Mouse (Mus musculus) hindbrain, embryonic 13.5 days (tissue): ENCODE data around the gene AC131692.1. TPM values are rescaled to one million over a fixed set of nuclear protein-coding genes. Genes with fewer than 3 reads are reported as not detected.

Source experiments
- ATAC-seq: fragments of 200-750 bp; cut with Nextera tagmentation; 2 replicates; pipeline ENCODE4 v1.8.0; 2017; ENCODE audit warnings: moderate TSS enrichment; ENCODE audit not compliant: low FRiP score
- H3K27ac ChIP-seq: fragments of 300-500 bp; sonication (generic); 2 replicates; pipeline ENCODE4 v1.5.1; 2015; ENCODE audit warnings: inconsistent platforms, mild to moderate bottlenecking, moderate library complexity
- H3K27me3 ChIP-seq: fragments of 300-500 bp; sonication (generic); 2 replicates; pipeline ENCODE4 v1.6.1; 2015; ENCODE audit warnings: mild to moderate bottlenecking, inconsistent platforms
- H3K36me3 ChIP-seq: fragments of 300-500 bp; sonication (generic); 2 replicates; pipeline ENCODE4 v1.6.1; 2015; ENCODE audit warnings: mild to moderate bottlenecking, inconsistent platforms
- H3K4me1 ChIP-seq: fragments of 300-500 bp; sonication (generic); replicated peaks from 2 replicates; pipeline ENCODE4 v1.6.1; 2015; ENCODE audit warnings: inconsistent platforms
- H3K4me2 ChIP-seq: fragments of 300-500 bp; sonication (generic); 2 replicates; pipeline ENCODE4 v1.6.1; 2015; ENCODE audit warnings: inconsistent platforms, mild to moderate bottlenecking, moderate library complexity
- H3K4me3 ChIP-seq: fragments of 300-500 bp; sonication (generic); 2 replicates; pipeline ENCODE4 v1.5.1; 2015; ENCODE audit warnings: mild to moderate bottlenecking, inconsistent platforms
- H3K9ac ChIP-seq: fragments of 300-500 bp; sonication (generic); 2 replicates; pipeline ENCODE4 v1.6.1; 2015; ENCODE audit warnings: mild to moderate bottlenecking, inconsistent platforms
- H3K9me3 ChIP-seq: fragments of 300-500 bp; sonication (generic); 2 replicates; pipeline ENCODE4 v1.6.1; 2016; ENCODE audit warnings: inconsistent platforms
- WGBS: fragments of 180-500 bp; shearing (Covaris S2); methylation state at CpG from one replicate; pipeline ENCODE4 v1.1.7; 2015; 5-methylcytosine and 5-hydroxymethylcytosine counted together
- polyA plus RNA-seq: library from polyadenylated mRNA; unstranded; fragments of >200 nt; fragmentation: Nextera tagmentation; extraction: Ambion mirVana; gene quantifications from 2 replicates; pipeline ENCODE4 v1.2.1, GENCODE M21; 2015

The AC131692.1 gene
- not detected in 2 replicates for polyA plus RNA-seq

DNA sequence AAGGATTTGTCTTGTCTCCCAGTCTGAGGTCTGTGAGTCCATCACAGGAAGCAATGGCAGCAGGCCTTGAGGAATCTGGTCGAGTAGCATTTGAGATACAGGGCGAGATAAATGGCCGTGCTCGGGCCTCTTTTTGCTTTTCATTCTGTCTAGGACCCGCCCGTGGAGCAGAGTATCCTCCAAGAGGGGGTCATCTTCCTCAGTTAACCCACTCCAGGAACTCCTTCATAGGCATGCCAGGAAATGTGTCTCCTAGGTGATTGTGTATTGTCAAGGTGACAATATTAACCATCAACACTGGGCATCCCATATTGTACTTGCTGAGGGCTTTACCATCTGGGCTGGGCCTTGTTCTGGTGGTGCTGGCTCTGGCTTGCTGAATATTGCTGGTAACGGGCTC, at the start of gene AC131692.1:
Gene AC131692.1, plus strand, starts transcription at position 301 of the 400 bp plus-strand sequence.
- Histone ChIP-seq H3K36me3 (peaks cover 3% of the 10 kb centered on the region), H3K27ac (no peak within 1 kb of the TSS), H3K9ac (peak within 1 kb of the TSS; percentile 24; the same call in 1 of the 2 replicates), H3K4me1 (no peaks in the 10 kb centered on the region), H3K27me3 (no peaks in the 10 kb centered on the region), H3K4me2 (no peak within 1 kb of the TSS), H3K4me3 (no peak within 1 kb of the TSS), H3K9me3 (no peaks in the 10 kb centered on the region)
- 91% methylated on average over 7 of the region's 7 CpGs for WGBS
- ATAC-seq: no peak

DNA sequence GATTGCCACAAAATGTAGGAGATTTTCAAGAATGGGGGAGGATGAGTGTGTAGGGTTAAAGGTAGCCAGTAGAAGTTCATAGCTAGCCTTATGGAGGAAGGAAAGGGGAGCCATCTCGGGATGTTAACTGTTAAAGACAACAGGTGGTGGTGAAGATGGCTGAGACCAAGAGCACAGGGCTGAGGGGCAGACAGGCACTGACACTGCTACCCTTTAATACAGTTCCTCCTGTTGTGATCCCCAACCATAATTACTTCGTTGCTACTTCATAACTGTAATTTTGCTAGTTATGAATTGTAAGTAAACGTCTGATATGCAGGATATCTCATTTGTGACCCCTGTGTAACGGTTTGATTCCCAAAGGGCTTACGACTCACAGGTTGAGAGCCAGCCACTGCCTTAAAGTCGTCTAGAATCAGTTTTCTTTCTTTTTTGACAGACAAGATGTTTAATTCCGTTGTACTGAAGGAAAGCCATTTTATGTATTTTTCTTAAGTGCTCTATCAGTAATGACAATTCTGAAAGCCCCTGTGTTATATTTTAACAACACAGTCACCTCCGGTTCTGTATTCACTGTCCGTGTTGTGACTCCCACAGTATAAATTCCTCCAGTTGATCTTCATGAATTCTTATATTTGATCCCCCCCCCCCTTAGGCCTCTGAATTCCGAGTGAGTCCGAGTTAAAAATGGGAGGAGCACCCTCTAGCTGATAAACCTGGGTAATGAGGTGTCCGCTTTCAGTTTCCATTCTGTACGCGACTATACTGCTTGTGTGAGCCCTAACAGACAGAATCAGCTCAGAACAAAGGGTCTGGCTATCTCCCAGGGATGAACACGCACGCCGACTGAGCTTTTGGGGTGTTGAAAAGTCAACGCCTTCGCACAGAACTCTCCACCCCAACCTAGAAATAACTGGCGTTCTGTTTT, 48.6 kb upstream of the AC131692.1 start:
- Histone ChIP-seq H3K4me1 (peaks cover 38% of the 10 kb centered on the region), H3K27me3 (no peaks in the 10 kb centered on the region), H3K9me3 (no peaks in the 10 kb centered on the region), H3K27ac (peak overlapping the region; percentile 99), H3K4me2 (peak overlapping the region; percentile 99), H3K9ac (peak overlapping the region; percentile 91), H3K36me3 (peaks cover 25% of the 10 kb centered on the region), H3K4me3 (peak overlapping the region; percentile 88)
- ATAC-seq: peak; percentile 46
- whole genome bisulfite sequencing: 21% methylated on average over 20 of the region's 20 CpGs

DNA sequence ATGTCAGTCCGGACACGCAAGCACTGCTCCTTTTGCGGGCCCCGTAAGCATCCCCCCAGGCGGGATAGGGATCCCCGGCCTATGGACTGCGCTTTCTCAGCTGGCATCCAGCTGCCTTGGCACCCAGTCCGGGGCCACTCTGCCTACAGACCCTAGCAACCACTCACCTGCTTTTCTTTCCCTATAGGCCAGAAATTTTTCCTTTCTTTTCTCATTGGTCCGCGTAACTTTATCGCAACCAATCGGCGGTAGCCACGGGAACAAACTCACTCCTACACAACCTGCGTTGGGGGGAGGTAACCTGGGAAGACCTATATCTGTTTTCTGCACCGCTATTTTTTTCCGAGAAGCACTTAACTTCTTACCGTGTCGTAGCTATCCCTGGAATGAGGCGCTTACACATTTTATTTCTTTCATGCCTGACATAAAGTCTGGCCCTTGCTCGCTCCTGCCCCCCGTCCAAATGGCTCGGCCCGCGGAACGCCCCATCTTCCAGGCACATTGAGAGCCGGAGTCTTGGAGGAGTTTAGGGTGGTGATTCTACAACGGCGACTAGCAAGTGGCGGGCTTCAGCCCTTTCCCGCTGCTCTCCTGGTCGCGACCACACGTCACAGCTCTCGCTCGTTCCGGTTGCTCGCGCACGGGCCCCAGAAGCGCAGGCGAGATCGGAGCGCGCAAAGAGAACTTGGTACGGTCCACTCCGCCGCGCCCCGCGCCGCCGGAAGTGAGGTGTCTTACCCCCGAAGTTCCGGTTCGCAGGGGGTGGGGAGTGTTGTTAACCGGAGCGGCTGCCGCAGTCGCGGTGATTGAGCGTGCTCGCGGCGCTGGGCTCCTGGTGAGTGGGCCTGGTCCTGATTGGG, 47.7 kb upstream of the AC131692.1 start, which contains the start of gene Syvn1:
Gene Syvn1, plus strand, starts transcription at position 283 of the 860 bp plus-strand sequence.
- Histone ChIP-seq H3K36me3 (peaks cover 34% of the 10 kb centered on the region), H3K27me3 (no peaks in the 10 kb centered on the region), H3K9ac (peak within 1 kb of the TSS; percentile 91), H3K27ac (peak within 1 kb of the TSS; percentile 99), H3K4me2 (peak within 1 kb of the TSS; percentile 99), H3K4me3 (peak within 1 kb of the TSS; percentile 88), H3K4me1 (peaks cover 38% of the 10 kb centered on the region), H3K9me3 (no peaks in the 10 kb centered on the region)
- peak; percentile 96 for ATAC-seq
- under 1% methylated on average over 65 of the region's 65 CpGs for WGBS

DNA sequence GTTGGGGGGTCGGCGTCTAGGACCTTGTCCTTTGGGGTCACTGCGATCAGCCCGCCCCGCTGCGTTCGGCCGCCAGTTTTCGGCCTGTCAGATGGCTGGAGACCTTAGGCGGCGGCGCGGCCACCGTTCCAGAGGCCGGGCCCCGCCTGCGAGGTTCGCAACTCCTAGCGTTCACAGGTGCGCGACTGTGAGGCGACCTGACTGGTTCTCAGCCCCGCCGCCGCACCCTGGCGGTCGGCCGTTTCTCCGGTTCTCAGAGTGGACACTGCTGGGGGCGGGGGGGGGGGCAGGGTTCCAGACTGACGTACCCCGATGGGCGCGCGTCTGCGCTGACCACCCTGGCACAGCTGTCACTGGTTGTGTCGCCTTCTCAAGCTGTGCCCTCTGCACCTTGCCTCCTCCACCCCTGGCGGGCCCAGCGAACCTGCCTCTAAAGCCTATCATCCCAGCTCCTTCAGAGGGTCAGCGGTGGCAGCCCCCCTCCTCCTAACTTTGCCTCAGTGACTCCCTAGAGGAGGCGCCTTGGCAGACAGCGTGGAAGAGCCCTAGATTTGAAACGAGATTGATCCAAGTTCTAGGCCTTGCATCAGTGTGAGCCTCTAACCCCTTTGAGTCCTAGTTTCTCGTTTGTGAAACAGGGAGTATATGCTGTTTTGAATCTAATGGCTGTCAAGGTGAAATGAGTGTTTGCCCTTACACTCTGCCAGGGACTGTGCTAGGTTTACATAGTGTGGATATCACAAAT, 46.9 kb upstream of the AC131692.1 start:
- peak; percentile 15 for ATAC-seq
- peak overlapping the region; percentile 99 for H3K4me2 ChIP-seq
- peaks cover 34% of the 10 kb centered on the region for H3K4me1 ChIP-seq
- no peaks in the 10 kb centered on the region for H3K9me3 ChIP-seq
- H3K36me3 ChIP-seq: peaks cover 42% of the 10 kb centered on the region
- 2% methylated on average over 44 of the region's 44 CpGs for WGBS
- peak overlapping the region; percentile 91 for H3K9ac ChIP-seq
- peak overlapping the region; percentile 99 for H3K27ac ChIP-seq
- H3K27me3 ChIP-seq: no peaks in the 10 kb centered on the region
- H3K4me3 ChIP-seq: peak overlapping the region; percentile 88

DNA sequence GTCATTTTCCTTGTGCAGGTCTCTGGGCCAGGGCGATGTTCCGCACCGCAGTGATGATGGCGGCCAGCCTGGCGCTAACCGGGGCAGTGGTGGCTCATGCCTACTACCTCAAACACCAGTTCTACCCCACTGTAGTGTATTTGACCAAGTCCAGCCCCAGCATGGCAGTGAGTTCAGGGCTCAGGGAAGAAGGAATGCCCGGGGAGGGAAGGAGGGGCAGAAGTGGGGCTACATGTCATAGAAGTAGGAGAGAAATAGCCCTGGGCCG, 46.4 kb upstream of the AC131692.1 start:
- Histone ChIP-seq H3K4me3 (peak overlapping the region; percentile 88), H3K27ac (peak overlapping the region; percentile 99; the same call in 1 of the 2 replicates), H3K9me3 (no peaks in the 10 kb centered on the region), H3K4me2 (peak overlapping the region; percentile 99), H3K27me3 (no peaks in the 10 kb centered on the region), H3K4me1 (peaks cover 32% of the 10 kb centered on the region), H3K9ac (peak overlapping the region; percentile 91), H3K36me3 (peaks cover 47% of the 10 kb centered on the region)
- no peak for ATAC-seq
- WGBS: 88% methylated on average over 8 of the region's 8 CpGs

DNA sequence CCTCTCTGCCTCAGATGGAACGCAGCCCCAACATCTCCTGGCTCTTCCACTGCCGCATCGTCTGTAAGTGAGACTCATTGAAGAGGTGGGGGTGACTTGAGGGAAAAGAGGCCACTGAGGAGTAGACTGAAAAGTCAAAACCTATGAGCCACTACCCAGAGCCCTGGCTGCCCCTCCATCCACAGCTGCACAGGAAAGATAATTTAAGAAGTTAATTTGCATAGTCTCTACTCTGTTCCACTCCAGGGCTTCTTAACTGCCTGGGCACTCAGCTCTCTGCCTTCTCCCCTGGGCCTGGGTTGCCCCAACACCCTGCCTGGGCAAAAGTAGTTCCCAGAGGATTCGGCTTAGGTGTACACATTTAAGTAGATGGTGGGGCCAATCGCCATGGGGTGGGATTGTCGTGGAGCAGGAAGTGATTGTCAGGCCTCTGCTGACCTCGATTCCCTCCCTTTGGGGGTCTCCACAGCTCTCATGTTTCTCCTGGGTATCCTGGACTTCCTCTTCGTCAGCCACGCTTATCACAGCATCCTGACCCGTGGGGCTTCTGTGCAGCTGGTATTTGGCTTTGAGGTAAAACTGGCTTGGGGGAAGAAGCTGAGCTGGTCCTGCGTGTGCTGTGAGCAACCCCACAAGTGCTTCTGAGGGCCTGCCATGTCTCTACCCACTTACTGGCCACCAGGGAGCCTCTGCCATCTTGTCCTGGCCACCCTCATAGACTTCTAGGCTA, 45.4 kb upstream of the AC131692.1 start:
- 0 out of 2 replicates have a peak overlapping the region, but pooled peaks have one; percentile 91 for H3K9ac ChIP-seq

DNA sequence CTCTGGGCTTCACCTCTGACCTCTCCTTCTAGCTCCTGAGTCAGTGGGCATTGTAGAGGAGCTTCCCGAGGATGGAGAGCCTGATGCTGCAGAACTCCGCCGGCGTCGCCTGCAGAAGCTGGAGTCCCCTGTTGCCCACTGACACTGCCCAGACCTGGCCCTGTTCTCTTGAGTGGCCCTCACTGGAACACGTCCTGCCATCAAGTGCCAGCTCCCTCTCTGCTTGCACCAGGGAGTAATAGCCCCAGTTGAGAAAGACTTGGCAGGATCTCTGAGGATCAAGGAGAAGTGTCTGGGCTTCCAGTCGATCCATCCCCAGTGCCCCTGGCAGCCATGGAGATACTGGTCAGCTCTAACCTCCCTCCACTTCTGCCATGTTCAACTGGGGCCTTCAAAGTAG, 41.7 kb upstream of the AC131692.1 start:
- Histone ChIP-seq H3K27ac (no peak overlapping the region), H3K4me1 (peaks cover 31% of the 10 kb centered on the region), H3K36me3 (peaks cover 77% of the 10 kb centered on the region), H3K4me3 (no peak overlapping the region), H3K9ac (no peak overlapping the region), H3K9me3 (no peaks in the 10 kb centered on the region), H3K4me2 (no peak overlapping the region), H3K27me3 (no peaks in the 10 kb centered on the region)
- ATAC-seq: no peak
- WGBS: 85% methylated on average over 7 of the region's 7 CpGs

More for the DNA sequence above, 45.4 kb upstream of the AC131692.1 start:
- Histone ChIP-seq H3K27me3 (no peaks in the 10 kb centered on the region), H3K9me3 (no peaks in the 10 kb centered on the region), H3K4me2 (no peak overlapping the region), H3K36me3 (peaks cover 57% of the 10 kb centered on the region), H3K27ac (no peak overlapping the region), H3K4me1 (peaks cover 32% of the 10 kb centered on the region), H3K4me3 (no peak overlapping the region)
- ATAC-seq: no peak
- 92% methylated on average over 11 of the region's 11 CpGs for WGBS

DNA sequence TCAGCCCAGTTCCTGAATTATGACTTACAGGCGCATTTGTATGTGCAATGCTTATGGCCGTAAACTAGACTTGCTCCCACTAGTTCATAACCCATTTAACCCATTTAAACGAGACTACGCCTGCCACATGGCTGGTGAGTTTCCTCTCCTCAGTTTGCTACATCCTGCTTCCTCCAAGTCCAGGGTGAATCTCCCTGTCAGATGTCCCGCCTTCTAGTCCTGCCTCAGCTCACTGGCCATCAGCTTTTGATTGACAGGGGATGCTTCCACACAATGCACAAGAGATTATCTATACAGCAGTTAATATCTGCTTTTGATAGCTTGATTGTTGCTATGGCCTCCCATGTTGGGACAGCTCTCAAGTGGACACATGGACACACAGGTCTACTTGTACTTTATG, 39.9 kb upstream of the AC131692.1 start:
- Histone ChIP-seq H3K27me3 (no peaks in the 10 kb centered on the region), H3K27ac (no peak overlapping the region), H3K9ac (no peak overlapping the region), H3K4me1 (peaks cover 24% of the 10 kb centered on the region), H3K9me3 (no peaks in the 10 kb centered on the region), H3K4me3 (no peak overlapping the region), H3K4me2 (no peak overlapping the region), H3K36me3 (peaks cover 70% of the 10 kb centered on the region)
- no peak for ATAC-seq
- WGBS: 91% methylated on average over 5 of the region's 5 CpGs

DNA sequence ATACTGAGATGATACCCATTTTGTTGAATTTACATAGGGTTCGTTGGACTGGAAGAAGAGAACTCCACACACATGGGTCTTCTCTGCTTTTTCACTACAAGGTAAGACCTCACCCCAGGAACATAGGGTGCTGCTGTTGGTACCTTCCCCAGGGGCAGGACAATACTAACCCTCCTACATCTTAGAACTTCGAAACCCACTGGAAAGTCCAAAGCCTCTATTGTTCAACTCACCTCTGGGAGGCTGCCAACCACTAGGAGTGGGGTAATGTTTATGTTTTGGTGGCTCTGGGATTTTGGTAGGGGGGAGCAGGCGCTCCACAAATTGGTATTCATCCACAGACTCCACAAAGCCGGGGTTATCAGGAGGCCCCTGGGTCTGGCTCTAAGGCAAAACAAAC, 37.5 kb upstream of the AC131692.1 start:
- ATAC-seq: no peak
- WGBS: 66% methylated on average over 4 of the region's 4 CpGs

DNA sequence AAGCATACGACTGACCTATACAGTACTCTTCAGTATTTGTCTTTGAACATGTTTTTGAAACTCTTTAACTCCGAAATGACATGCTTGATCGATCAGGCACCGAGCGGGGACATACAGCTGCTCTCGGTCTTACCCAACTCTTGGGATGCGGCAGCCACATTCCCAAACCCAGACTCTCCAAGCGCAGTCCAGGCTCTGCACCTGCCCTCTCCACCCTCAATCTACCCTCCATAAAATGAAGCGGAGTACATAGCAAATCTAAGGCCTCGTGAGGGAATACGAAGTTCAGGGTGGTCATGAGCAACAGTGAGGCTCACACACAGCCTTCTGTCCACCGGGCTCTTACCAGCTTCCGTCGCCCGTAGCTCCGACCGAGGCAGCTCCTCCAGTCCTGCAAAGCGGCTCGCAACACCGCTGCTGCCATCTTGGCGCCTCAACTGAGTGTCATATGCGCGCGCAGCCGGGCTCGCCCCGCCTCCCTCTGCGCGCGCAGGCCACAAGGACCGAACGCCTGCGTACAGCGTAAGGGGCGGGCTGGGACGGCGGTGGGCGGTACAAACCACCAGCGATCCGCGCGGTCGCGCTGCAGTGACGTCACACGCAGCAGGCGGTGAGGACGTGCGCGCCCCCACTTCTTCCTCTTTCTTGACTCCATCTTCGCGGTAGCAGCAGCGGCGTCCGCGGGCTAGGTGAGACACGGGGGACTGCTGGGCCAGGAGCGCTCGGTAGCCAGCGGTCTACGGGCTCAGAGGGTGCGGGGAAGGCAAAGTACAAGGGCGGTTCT, 36.7 kb upstream of the AC131692.1 start, which contains the start of the genes Mrpl49 and Fau:
Gene Mrpl49, minus strand, starts transcription at position 473 of the 784 bp plus-strand sequence.
Gene Fau, plus strand, starts transcription at position 532 of the 784 bp plus-strand sequence.
- Histone ChIP-seq H3K27ac (peak within 1 kb of the TSS; percentile 88), H3K4me1 (peaks cover 36% of the 10 kb centered on the region), H3K9me3 (no peaks in the 10 kb centered on the region), H3K4me3 (peak within 1 kb of the TSS; percentile 81), H3K4me2 (peak within 1 kb of the TSS; percentile 89), H3K27me3 (no peaks in the 10 kb centered on the region), H3K36me3 (peaks cover 43% of the 10 kb centered on the region), H3K9ac (peak within 1 kb of the TSS; percentile 96)
- WGBS: under 1% methylated on average over 63 of the region's 63 CpGs
- ATAC-seq: peak; percentile 90

More for the DNA sequence above, 37.5 kb upstream of the AC131692.1 start:
- H3K4me3 ChIP-seq: peak overlapping the region; percentile 81
- H3K4me1 ChIP-seq: peaks cover 28% of the 10 kb centered on the region
- peak overlapping the region; percentile 96 for H3K9ac ChIP-seq
- no peak overlapping the region for H3K27ac ChIP-seq
- H3K36me3 ChIP-seq: peaks cover 51% of the 10 kb centered on the region
- no peaks in the 10 kb centered on the region for H3K27me3 ChIP-seq
- H3K9me3 ChIP-seq: no peaks in the 10 kb centered on the region
- H3K4me2 ChIP-seq: peak overlapping the region; percentile 58
